Mouse (Mus musculus) stomach, postnatal 0 days (tissue): ENCODE measurements around the gene Azin2. TPM values are rescaled to one million over a fixed set of nuclear protein-coding genes. Genes with fewer than 3 reads are reported as not detected.
A peak's percentile ranks its signal among the peaks of the same experiment; 100 is the strongest.

ENCODE experiments used
- ATAC-seq: fragments of 200-750 bp; cut with Nextera tagmentation; 2 replicates; pipeline ENCODE4 v1.8.0; 2017; ENCODE audit not compliant: low FRiP score, low TSS enrichment
- DNase-seq: peaks from one replicate; pipeline ENCODE4 v3.0.0-alpha.2; 2016; ENCODE audit warnings: low spot score
- H3K27ac ChIP-seq: fragments of 300-500 bp; sonication (generic); replicated peaks from 2 replicates; pipeline ENCODE4 v1.5.1; 2014; ENCODE audit warnings: mild to moderate bottlenecking, control low read depth
- H3K27me3 ChIP-seq: fragments of 300-500 bp; sonication (generic); 2 replicates; pipeline ENCODE4 v1.6.1; 2014; ENCODE audit warnings: low read length; ENCODE audit not compliant: control insufficient read depth, insufficient read depth
- H3K36me3 ChIP-seq: fragments of 300-500 bp; sonication (generic); 2 replicates; pipeline ENCODE4 v1.6.1; 2014; ENCODE audit warnings: low read length, mixed read lengths; ENCODE audit not compliant: control insufficient read depth, insufficient read depth
- H3K4me1 ChIP-seq: fragments of 300-500 bp; sonication (generic); replicated peaks from 2 replicates; pipeline ENCODE4 v1.6.1; 2014; ENCODE audit warnings: antibody characterized with exemption; ENCODE audit not compliant: control insufficient read depth, insufficient read depth
- H3K4me2 ChIP-seq: fragments of 300-500 bp; sonication (generic); replicated peaks from 2 replicates; pipeline ENCODE4 v1.6.1; 2014; ENCODE audit warnings: low read depth, mild to moderate bottlenecking, control low read depth, moderate library complexity
- H3K4me3 ChIP-seq: fragments of 300-500 bp; sonication (generic); 2 replicates; pipeline ENCODE4 v1.5.1; 2014; ENCODE audit warnings: low read depth, low read length, control low read depth
- H3K9ac ChIP-seq: fragments of 300-500 bp; sonication (generic); 2 replicates; pipeline ENCODE4 v1.6.1; 2014; ENCODE audit warnings: mild to moderate bottlenecking, low read length, control low read depth, mixed read lengths
- H3K9me3 ChIP-seq: fragments of 300-500 bp; sonication (generic); 2 replicates; pipeline ENCODE4 v1.6.1; 2016; ENCODE audit warnings: low read length; ENCODE audit not compliant: control insufficient read depth
- CTCF ChIP-seq: IDR thresholded peaks from 2 replicates; pipeline ENCODE4 v1.5.1; 2016; ENCODE audit warnings: antibody characterized with exemption, low read depth, mild to moderate bottlenecking, moderate library complexity
- EP300 ChIP-seq: optimal IDR thresholded peaks from 2 replicates; pipeline ENCODE3; 2016; ENCODE audit warnings: antibody characterized with exemption
- WGBS: fragments of 180-500 bp; shearing (Covaris S2); extraction: QIAGEN DNeasy Blood & Tissue Kit; methylation state at CpG from one replicate; pipeline ENCODE4 v1.1.7; 2014; 5-methylcytosine and 5-hydroxymethylcytosine counted together
- polyA plus RNA-seq: library from polyadenylated mRNA; unstranded; fragments of >200 nt; fragmentation: Nextera tagmentation; extraction: Ambion mirVana; gene quantifications from 2 replicates; pipeline ENCODE4 v1.2.1, GENCODE M21; 2015

Gene Azin2
- polyA plus RNA-seq, 1 experiment from 2014 or later: 10.8 TPM

DNA sequence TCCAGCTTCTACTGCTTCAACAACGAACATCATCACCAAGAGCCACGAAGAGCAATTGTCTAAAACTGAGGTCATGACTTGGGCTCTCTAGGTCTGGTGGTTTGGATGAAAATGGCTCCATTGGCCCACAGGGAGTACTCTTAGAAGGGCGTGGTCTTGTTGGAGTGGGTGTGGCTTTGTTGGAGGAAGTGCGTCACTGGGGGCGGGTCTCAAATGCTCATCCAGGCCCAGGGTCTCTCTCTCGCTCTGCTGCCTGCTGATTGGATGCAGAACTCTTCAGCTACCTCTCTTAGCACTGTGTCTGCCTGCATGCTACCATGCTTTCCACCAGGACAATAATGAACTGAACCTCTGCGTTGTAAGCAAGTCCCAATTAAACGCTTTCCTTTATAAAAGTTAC lies 12.4 kb upstream of the Azin2 start:
- ATAC-seq (no peak), DNase-seq (no peak)
- no peaks in the 10 kb centered on the region for H3K4me1 ChIP-seq
- H3K27me3 ChIP-seq: no peaks in the 10 kb centered on the region
- no peaks in the 10 kb centered on the region for H3K9me3 ChIP-seq
- TF ChIP-seq EP300 (no peak), CTCF (no peak)
- no peak overlapping the region for H3K4me2 ChIP-seq
- H3K4me3 ChIP-seq: no peak overlapping the region
- H3K36me3 ChIP-seq: no peaks in the 10 kb centered on the region
- no peak overlapping the region for H3K9ac ChIP-seq
- no peak overlapping the region for H3K27ac ChIP-seq
- 81% methylated on average over 8 of the region's 8 CpGs for WGBS

GRCm38 (mm10) chr4:128971065-128971694 lies 8.9 kb upstream of the Azin2 start:
- WGBS: 45% methylated on average over 14 of the region's 14 CpGs
- TF ChIP-seq CTCF (peak; percentile 85), EP300 (no peak)
- Histone ChIP-seq H3K27ac (no peak overlapping the region), H3K36me3 (no peaks in the 10 kb centered on the region), H3K27me3 (no peaks in the 10 kb centered on the region), H3K4me1 (no peaks in the 10 kb centered on the region), H3K9me3 (no peaks in the 10 kb centered on the region), H3K9ac (no peak overlapping the region), H3K4me3 (no peak overlapping the region), H3K4me2 (no peak overlapping the region)
- DNase-seq: peak; percentile 82
- peak; percentile 40; the same call in 1 of the 2 replicates for ATAC-seq

DNA sequence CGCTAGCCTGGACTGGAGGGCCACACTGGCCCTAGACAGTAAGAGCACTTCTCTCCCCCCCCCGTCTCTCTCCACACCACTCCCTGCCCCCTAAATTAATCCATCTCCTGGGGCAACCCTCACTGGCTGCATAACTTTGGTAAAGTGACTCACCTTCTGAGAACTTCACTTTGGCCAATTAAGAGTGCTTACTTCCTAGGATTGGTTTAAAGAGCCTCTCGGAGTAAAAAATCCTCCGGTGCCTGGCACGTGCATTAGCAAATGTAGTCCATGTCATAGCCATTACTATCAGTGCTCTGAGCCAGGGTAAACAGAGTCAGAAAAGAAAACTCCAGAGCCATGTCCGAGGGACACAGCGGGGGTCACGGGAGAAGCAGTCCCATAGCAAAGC lies 8.2 kb upstream of the Azin2 start:
- Histone ChIP-seq H3K9ac (no peak overlapping the region), H3K36me3 (no peaks in the 10 kb centered on the region), H3K9me3 (no peaks in the 10 kb centered on the region), H3K4me2 (no peak overlapping the region), H3K4me3 (no peak overlapping the region), H3K4me1 (no peaks in the 10 kb centered on the region), H3K27me3 (no peaks in the 10 kb centered on the region), H3K27ac (no peak overlapping the region)
- DNase-seq (no peak), ATAC-seq (no peak)
- 66% methylated on average over 7 of the region's 8 CpGs for WGBS
- no peak for TF ChIP-seq EP300
- TF ChIP-seq CTCF: no peak

- Histone ChIP-seq H3K9me3 (no peaks in the 10 kb centered on the region), H3K27ac (no peak overlapping the region), H3K4me2 (no peak overlapping the region), H3K9ac (no peak overlapping the region), H3K4me1 (no peaks in the 10 kb centered on the region), H3K27me3 (no peaks in the 10 kb centered on the region), H3K4me3 (no peak overlapping the region), H3K36me3 (no peaks in the 10 kb centered on the region)
- TF ChIP-seq CTCF (no peak), EP300 (no peak)
- ATAC-seq (peak; percentile 18; the same call in 1 of the 2 replicates), DNase-seq (no peak)
- WGBS: 52% methylated on average over 18 of the region's 18 CpGs
These were observed 7.6 kb upstream of the Azin2 start for GRCm38 (mm10) chr4:128969607-128970416.

GRCm38 (mm10) chr4:128969081-128969480 lies 6.8 kb upstream of the Azin2 start:
- Histone ChIP-seq H3K4me1 (no peaks in the 10 kb centered on the region), H3K9me3 (no peaks in the 10 kb centered on the region), H3K4me2 (no peak overlapping the region), H3K27ac (no peak overlapping the region), H3K9ac (no peak overlapping the region), H3K27me3 (no peaks in the 10 kb centered on the region), H3K4me3 (no peak overlapping the region), H3K36me3 (no peaks in the 10 kb centered on the region)
- TF ChIP-seq EP300 (no peak), CTCF (no peak)
- 70% methylated on average over 5 of the region's 5 CpGs for WGBS
- peak; percentile 43; the same call in 1 of the 2 replicates for ATAC-seq
- DNase-seq: no peak

DNA sequence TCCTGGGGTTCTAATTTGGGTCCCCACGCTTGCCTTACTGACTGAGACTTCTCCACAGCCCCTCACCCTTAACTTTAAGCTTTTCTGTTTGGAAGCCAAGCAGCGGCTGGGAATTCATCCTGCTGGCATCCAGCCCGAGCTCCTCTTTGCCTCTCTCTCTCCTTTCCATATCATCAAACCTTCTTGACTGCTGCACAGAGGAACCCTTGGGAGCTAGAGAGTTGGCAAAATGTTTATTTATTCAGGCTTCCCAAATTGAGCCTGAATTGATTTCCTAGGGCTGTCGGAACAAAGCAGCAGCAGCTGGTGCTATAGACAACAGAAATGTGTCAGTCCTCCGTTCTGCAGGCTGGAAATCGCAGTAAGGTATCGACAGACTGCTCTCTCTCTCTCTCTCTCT lies 4.5 kb upstream of the Azin2 start:
- DNase-seq (no peak), ATAC-seq (no peak)
- 23% methylated on average over 7 of the region's 7 CpGs for WGBS
- TF ChIP-seq CTCF (no peak), EP300 (no peak)
- Histone ChIP-seq H3K4me3 (no peak overlapping the region), H3K4me1 (no peaks in the 10 kb centered on the region), H3K9me3 (no peaks in the 10 kb centered on the region), H3K36me3 (no peaks in the 10 kb centered on the region), H3K9ac (no peak overlapping the region), H3K4me2 (no peak overlapping the region), H3K27me3 (no peaks in the 10 kb centered on the region), H3K27ac (no peak overlapping the region)
